Mouse (Mus musculus) heart, embryonic 16.5 days (tissue): Measurements from ENCODE around the gene Vstm4. TPM values are rescaled to one million over a fixed set of nuclear protein-coding genes. Genes with fewer than 3 reads are reported as not detected.

Experiments used
- ATAC-seq: fragments of 200-750 bp; cut with Nextera tagmentation; replicated peaks from 2 replicates; pipeline ENCODE4 v1.8.0; 2017; ENCODE audit warnings: moderate number of reproducible peaks; ENCODE audit not compliant: insufficient read depth, low FRiP score; ENCODE audit errors: extremely low read depth
- H3K27ac ChIP-seq: fragments of 300-500 bp; sonication (generic); 2 replicates; pipeline ENCODE4 v1.5.1; 2014; ENCODE audit warnings: mild to moderate bottlenecking, low read length, control low read depth, moderate library complexity
- H3K27me3 ChIP-seq: fragments of 300-500 bp; sonication (generic); 2 replicates; pipeline ENCODE4 v1.6.1; 2014; ENCODE audit warnings: low read length, mixed read lengths; ENCODE audit not compliant: control insufficient read depth, insufficient read depth
- H3K36me3 ChIP-seq: fragments of 300-500 bp; sonication (generic); 2 replicates; pipeline ENCODE4 v1.6.1; 2014; ENCODE audit not compliant: control insufficient read depth, insufficient read depth
- H3K4me1 ChIP-seq: fragments of 300-500 bp; sonication (generic); 2 replicates; pipeline ENCODE4 v1.6.1; 2014; ENCODE audit warnings: low read length, mixed read lengths; ENCODE audit not compliant: control insufficient read depth, insufficient read depth
- H3K4me2 ChIP-seq: fragments of 300-500 bp; sonication (generic); 2 replicates; pipeline ENCODE4 v1.6.1; 2014; ENCODE audit warnings: low read depth, mild to moderate bottlenecking, control low read depth, low read length
- H3K4me3 ChIP-seq: fragments of 300-500 bp; sonication (generic); 2 replicates; pipeline ENCODE4 v1.5.1; 2014; ENCODE audit warnings: mild to moderate bottlenecking, control low read depth, low read length
- H3K9ac ChIP-seq: fragments of 300-500 bp; sonication (generic); 2 replicates; pipeline ENCODE4 v1.6.1; 2014; ENCODE audit warnings: low read length, control low read depth
- H3K9me3 ChIP-seq: fragments of 300-500 bp; sonication (generic); replicated peaks from 2 replicates; pipeline ENCODE4 v1.6.1; 2016; ENCODE audit warnings: low read length; ENCODE audit not compliant: control insufficient read depth
- WGBS: fragments of 180-500 bp; shearing (Covaris S2); extraction: QIAGEN DNeasy Blood & Tissue Kit; methylation state at CpG from one replicate; pipeline ENCODE4 v1.1.7; 2014; 5-methylcytosine and 5-hydroxymethylcytosine counted together
- polyA plus RNA-seq: library from polyadenylated mRNA; unstranded; fragments of >200 nt; fragmentation: Nextera tagmentation; extraction: Ambion mirVana; gene quantifications from 2 replicates; pipeline ENCODE4 v1.2.1, GENCODE M21; 2015

Vstm4 gene
- polyA plus RNA-seq, result 24.1 and 24.2 TPM in 2 replicates

DNA sequence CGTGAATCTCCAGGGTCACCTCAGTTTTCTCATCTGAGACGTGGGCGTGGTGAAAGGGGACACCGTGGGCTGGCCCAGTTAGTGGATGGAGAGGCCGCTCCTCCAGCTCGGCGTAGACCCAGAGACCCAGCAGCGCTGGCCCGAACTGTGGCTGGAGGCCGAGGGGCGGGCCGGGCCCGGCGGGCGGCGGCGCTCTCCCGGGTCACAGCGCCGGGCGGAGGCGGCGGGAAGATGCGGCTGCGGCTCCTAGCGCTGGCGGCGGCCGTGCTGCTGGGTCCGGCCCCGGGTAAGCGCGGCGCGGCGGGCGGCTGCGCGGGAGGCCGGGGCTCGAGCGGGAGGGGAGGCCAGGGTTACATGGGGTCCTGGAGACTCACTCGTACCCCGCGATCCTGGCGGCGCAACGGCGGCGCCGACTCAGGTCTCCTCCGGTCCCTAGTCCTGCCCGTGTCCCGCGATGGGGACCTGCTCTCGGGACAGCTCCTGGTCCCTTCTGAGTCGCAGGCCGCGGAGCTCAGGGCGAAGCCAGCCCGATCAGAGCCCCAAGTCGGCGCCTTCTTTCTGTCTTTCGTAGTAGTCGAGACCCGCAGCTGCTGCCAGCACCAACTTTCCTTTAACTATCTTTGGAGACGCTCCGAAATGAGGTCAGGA, at the start of gene Vstm4:
Gene Vstm4, plus strand, starts transcription at position 76 of the 648 bp plus-strand sequence.
- peak; percentile 54 for ATAC-seq
- Histone ChIP-seq H3K4me2 (peak within 1 kb of the TSS; percentile 69), H3K9ac (peak within 1 kb of the TSS; percentile 83), H3K36me3 (no peaks in the 10 kb centered on the region), H3K4me3 (peak within 1 kb of the TSS; percentile 58), H3K27ac (peak within 1 kb of the TSS; percentile 61), H3K27me3 (no peaks in the 10 kb centered on the region), H3K9me3 (no peaks in the 10 kb centered on the region), H3K4me1 (peaks cover 30% of the 10 kb centered on the region)
- 1% methylated on average over 50 of the region's 68 CpGs for whole genome bisulfite sequencing

GRCm38 (mm10) chr14:32810111-32810510, 46.4 kb upstream of the Vstm4 start:
- Histone ChIP-seq H3K36me3 (no peaks in the 10 kb centered on the region), H3K27ac (no peak overlapping the region), H3K4me1 (peaks cover 5% of the 10 kb centered on the region; the same call in 1 of the 2 replicates), H3K9ac (no peak overlapping the region), H3K9me3 (no peaks in the 10 kb centered on the region), H3K27me3 (no peaks in the 10 kb centered on the region), H3K4me3 (no peak overlapping the region), H3K4me2 (no peak overlapping the region)
- no peak for ATAC-seq

GRCm38 (mm10) chr14:32812429-32812828, 44.1 kb upstream of the Vstm4 start:
- Histone ChIP-seq H3K4me2 (no peak overlapping the region), H3K27ac (no peak overlapping the region), H3K4me3 (no peak overlapping the region), H3K4me1 (peaks cover 11% of the 10 kb centered on the region; the same call in 1 of the 2 replicates), H3K36me3 (no peaks in the 10 kb centered on the region), H3K9ac (no peak overlapping the region), H3K27me3 (no peaks in the 10 kb centered on the region), H3K9me3 (no peaks in the 10 kb centered on the region)
- WGBS, result 65% methylated on average over 6 of the region's 6 CpGs
- ATAC-seq, result no peak

GRCm38 (mm10) chr14:32814961-32815360, 41.6 kb upstream of the Vstm4 start:
- Histone ChIP-seq H3K4me1 (peaks cover 22% of the 10 kb centered on the region; the same call in 1 of the 2 replicates), H3K9ac (no peak overlapping the region), H3K4me2 (no peak overlapping the region), H3K9me3 (no peaks in the 10 kb centered on the region), H3K27me3 (no peaks in the 10 kb centered on the region), H3K36me3 (no peaks in the 10 kb centered on the region), H3K4me3 (no peak overlapping the region), H3K27ac (no peak overlapping the region)
- no peak for ATAC-seq
- WGBS, result 58% methylated on average over 4 of the region's 4 CpGs

DNA sequence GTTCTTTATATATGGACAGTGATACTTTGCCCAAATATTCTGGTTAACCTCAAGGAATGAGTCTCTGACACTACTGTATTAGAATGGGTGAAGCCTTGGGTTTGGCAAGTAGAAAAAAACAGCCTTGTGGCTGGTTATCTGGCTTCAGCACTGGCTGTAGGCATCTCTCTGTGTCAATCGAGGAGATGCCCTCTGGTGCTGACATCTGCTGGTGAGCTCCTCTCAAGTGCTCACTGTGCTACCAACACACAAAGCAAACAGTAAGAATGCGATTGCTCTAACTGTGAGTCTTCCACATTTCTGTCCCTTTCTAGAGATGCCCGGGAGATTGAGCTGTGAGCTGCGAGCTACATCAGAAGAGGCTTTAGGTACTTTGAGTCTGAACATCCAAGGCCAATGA, 40.0 kb upstream of the Vstm4 start:
- ATAC-seq, result no peak
- no peak overlapping the region for H3K9ac ChIP-seq
- H3K27ac ChIP-seq, result peak overlapping the region; percentile 59
- peaks cover 22% of the 10 kb centered on the region; the same call in 1 of the 2 replicates for H3K4me1 ChIP-seq
- 70% methylated on average over 4 of the region's 4 CpGs for WGBS
- H3K36me3 ChIP-seq, result no peaks in the 10 kb centered on the region
- H3K9me3 ChIP-seq, result no peaks in the 10 kb centered on the region
- H3K4me3 ChIP-seq, result no peak overlapping the region
- H3K4me2 ChIP-seq, result no peak overlapping the region
- H3K27me3 ChIP-seq, result no peaks in the 10 kb centered on the region

DNA sequence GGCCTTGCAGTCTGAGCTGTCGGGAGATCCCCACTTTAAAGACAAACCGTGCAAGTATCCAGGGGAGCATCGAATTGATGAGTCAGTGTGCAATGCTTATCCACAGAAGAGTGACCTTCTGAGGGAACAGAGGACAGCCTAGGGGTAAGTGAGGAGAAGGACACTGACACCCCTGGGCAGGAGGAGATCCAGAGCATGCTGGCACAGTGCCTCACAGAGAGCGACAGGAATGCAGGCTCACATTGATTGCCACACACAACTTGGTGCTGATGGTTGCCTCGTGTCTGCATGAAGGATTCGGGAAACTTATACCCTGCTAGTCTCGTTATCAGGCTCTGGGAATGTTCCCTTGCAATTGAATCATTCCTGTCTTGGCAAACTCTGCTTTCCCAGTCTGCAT, 39.3 kb upstream of the Vstm4 start:
- Histone ChIP-seq H3K9me3 (no peaks in the 10 kb centered on the region), H3K27ac (peak overlapping the region; percentile 59), H3K27me3 (no peaks in the 10 kb centered on the region), H3K9ac (no peak overlapping the region), H3K4me1 (peaks cover 22% of the 10 kb centered on the region; the same call in 1 of the 2 replicates), H3K4me3 (no peak overlapping the region), H3K4me2 (peak overlapping the region; percentile 45), H3K36me3 (no peaks in the 10 kb centered on the region)
- ATAC-seq, result peak; percentile 86
- WGBS, result 29% methylated on average over 7 of the region's 7 CpGs

- H3K4me3 ChIP-seq, result no peak overlapping the region
- H3K9me3 ChIP-seq, result no peaks in the 10 kb centered on the region
- H3K4me1 ChIP-seq, result peaks cover 25% of the 10 kb centered on the region; the same call in 1 of the 2 replicates
- no peaks in the 10 kb centered on the region for H3K36me3 ChIP-seq
- no peak overlapping the region for H3K4me2 ChIP-seq
- no peak for ATAC-seq
- H3K27me3 ChIP-seq, result no peaks in the 10 kb centered on the region
- 54% methylated on average over 1 of the region's 1 CpGs for WGBS
- no peak overlapping the region for H3K9ac ChIP-seq
- H3K27ac ChIP-seq, result no peak overlapping the region
These were observed 37.3 kb upstream of the Vstm4 start for GRCm38 (mm10) chr14:32819297-32819696.

DNA sequence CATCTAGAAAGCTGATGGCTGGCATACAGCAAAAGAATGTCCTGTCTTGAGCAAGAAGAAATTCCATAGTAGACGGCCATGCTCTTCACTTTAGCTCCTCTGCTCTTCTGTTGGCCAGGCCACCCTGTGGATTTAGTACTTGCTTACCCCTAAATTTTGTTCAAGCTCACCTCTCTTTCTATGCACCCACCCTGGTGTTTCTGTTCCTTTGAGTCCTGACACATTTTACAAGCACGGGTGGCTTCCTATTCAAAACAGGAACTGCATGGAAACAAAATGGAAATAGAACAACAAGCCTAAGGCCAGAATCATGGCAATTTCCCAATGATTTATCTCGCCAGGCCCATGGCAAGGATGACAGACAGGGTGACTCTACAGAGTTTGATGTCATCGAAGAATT, 33.7 kb upstream of the Vstm4 start:
- Histone ChIP-seq H3K4me3 (no peak overlapping the region), H3K9ac (no peak overlapping the region), H3K9me3 (no peaks in the 10 kb centered on the region), H3K36me3 (no peaks in the 10 kb centered on the region), H3K4me1 (peaks cover 20% of the 10 kb centered on the region), H3K27ac (no peak overlapping the region), H3K4me2 (no peak overlapping the region), H3K27me3 (no peaks in the 10 kb centered on the region)
- 74% methylated on average over 4 of the region's 4 CpGs for WGBS
- no peak for ATAC-seq

- Histone ChIP-seq H3K27me3 (no peaks in the 10 kb centered on the region), H3K36me3 (no peaks in the 10 kb centered on the region), H3K27ac (no peak overlapping the region), H3K9me3 (no peaks in the 10 kb centered on the region), H3K9ac (no peak overlapping the region), H3K4me2 (no peak overlapping the region), H3K4me1 (peaks cover 14% of the 10 kb centered on the region), H3K4me3 (no peak overlapping the region)
- WGBS, result 75% methylated on average over 3 of the region's 3 CpGs
- ATAC-seq, result no peak
These were observed 32.7 kb upstream of the Vstm4 start for GRCm38 (mm10) chr14:32823861-32824260.
